Mouse (Mus musculus) lung, embryonic 16.5 days (tissue): ENCODE data around the gene Rimbp2. TPM values are rescaled to one million over a fixed set of nuclear protein-coding genes. Genes with fewer than 3 reads are reported as not detected.
"Not testable (repeated sequence)": the region's sequence is repeated elsewhere in the genome, so short reads cannot be mapped to it uniquely, and the experiment has no call there.

ENCODE experiments used
- ATAC-seq: fragments of 200-750 bp; cut with Nextera tagmentation; 2 replicates; pipeline ENCODE4 v1.8.0; 2017; ENCODE audit warnings: low read depth, mild to moderate bottlenecking, moderate library complexity
- H3K27ac ChIP-seq: fragments of 300-500 bp; sonication (generic); 2 replicates; pipeline ENCODE4 v1.5.1; 2014; ENCODE audit warnings: mild to moderate bottlenecking, control low read depth, low read length
- H3K27me3 ChIP-seq: fragments of 300-500 bp; sonication (generic); 2 replicates; pipeline ENCODE4 v1.6.1; 2014; ENCODE audit warnings: low read depth, low read length, mixed read lengths; ENCODE audit not compliant: control insufficient read depth, insufficient read depth
- H3K36me3 ChIP-seq: fragments of 300-500 bp; sonication (generic); 2 replicates; pipeline ENCODE4 v1.6.1; 2014; ENCODE audit warnings: low read length; ENCODE audit not compliant: control insufficient read depth, insufficient read depth
- H3K4me1 ChIP-seq: fragments of 300-500 bp; sonication (generic); replicated peaks from 2 replicates; pipeline ENCODE4 v1.6.1; 2014; ENCODE audit warnings: low read length, mixed read lengths; ENCODE audit not compliant: control insufficient read depth, insufficient read depth
- H3K4me2 ChIP-seq: fragments of 300-500 bp; sonication (generic); 2 replicates; pipeline ENCODE4 v1.6.1; 2014; ENCODE audit warnings: low read depth, low read length, control low read depth
- H3K4me3 ChIP-seq: fragments of 300-500 bp; sonication (generic); 2 replicates; pipeline ENCODE4 v1.5.1; 2014; ENCODE audit warnings: mild to moderate bottlenecking, low read length, control low read depth
- H3K9ac ChIP-seq: fragments of 300-500 bp; sonication (generic); 2 replicates; pipeline ENCODE4 v1.6.1; 2014; ENCODE audit warnings: low read length, control low read depth
- H3K9me3 ChIP-seq: fragments of 300-500 bp; sonication (generic); 2 replicates; pipeline ENCODE4 v1.6.1; 2016; ENCODE audit warnings: low read length; ENCODE audit not compliant: control insufficient read depth
- WGBS: fragments of 180-500 bp; shearing (Covaris S2); extraction: QIAGEN DNeasy Blood & Tissue Kit; methylation state at CpG from one replicate; pipeline ENCODE4 v1.1.7; 2014; 5-methylcytosine and 5-hydroxymethylcytosine counted together
- polyA plus RNA-seq: library from polyadenylated mRNA; unstranded; fragments of >200 nt; fragmentation: Nextera tagmentation; extraction: Ambion mirVana; gene quantifications from 2 replicates; pipeline ENCODE4 v1.2.1, GENCODE M21; 2015

Gene Rimbp2
- polyA plus RNA-seq, 1 experiment from 2014 or later: 0.24 TPM

DNA sequence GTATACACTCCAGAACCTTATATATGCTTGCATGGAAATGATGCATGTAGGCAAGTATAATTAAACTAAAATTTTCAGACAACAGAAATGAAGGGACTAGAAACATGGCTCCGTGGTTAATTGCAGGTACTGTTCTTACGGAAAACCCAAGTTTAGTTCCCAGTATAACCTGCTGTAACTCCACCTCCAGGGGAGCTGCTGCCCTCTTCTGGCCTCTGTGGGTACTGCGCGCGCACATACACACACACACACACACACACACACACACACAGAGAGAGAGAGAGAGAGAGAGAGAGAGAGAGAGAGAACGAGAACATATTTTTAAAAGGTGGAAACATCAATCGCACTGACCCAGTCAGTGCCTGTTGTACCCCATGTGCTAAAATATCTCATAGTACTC, 25.7 kb upstream of the Rimbp2 start:
- Histone ChIP-seq H3K27ac (no peak overlapping the region), H3K27me3 (no peaks in the 10 kb centered on the region), H3K9me3 (no peaks in the 10 kb centered on the region), H3K4me3 (no peak overlapping the region), H3K9ac (no peak overlapping the region), H3K4me2 (no peak overlapping the region), H3K4me1 (no peaks in the 10 kb centered on the region), H3K36me3 (no peaks in the 10 kb centered on the region)
- ATAC-seq: no peak
- WGBS: 90% methylated on average over 7 of the region's 7 CpGs

DNA sequence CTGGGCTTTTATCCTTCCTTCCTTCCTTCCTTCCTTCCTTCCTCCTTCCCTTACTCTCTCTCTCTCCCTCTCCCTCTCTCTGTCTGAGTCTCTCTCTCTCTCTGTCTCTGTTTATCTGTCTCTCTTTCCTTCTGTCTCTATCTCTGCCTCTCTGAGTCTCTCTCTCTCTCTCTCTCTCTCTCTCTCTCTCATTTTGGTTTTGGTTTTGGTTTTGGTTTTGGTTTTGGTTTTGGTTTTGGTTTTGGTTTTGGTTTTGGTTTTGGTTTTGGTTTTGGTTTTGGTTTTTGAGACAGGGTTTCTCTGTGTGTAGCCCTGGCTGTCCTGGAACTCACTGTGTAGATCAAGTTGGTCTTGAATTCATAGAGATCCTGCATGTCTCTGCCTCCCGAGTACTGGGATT, 24.2 kb upstream of the Rimbp2 start:
- not testable (repeated sequence) for H3K27ac ChIP-seq, H3K4me1 ChIP-seq, H3K36me3 ChIP-seq, ATAC-seq, H3K4me2 ChIP-seq, H3K9ac ChIP-seq, H3K4me3 ChIP-seq, H3K27me3 ChIP-seq, H3K9me3 ChIP-seq
- 67% methylated on average over 1 of the region's 1 CpGs for WGBS

DNA sequence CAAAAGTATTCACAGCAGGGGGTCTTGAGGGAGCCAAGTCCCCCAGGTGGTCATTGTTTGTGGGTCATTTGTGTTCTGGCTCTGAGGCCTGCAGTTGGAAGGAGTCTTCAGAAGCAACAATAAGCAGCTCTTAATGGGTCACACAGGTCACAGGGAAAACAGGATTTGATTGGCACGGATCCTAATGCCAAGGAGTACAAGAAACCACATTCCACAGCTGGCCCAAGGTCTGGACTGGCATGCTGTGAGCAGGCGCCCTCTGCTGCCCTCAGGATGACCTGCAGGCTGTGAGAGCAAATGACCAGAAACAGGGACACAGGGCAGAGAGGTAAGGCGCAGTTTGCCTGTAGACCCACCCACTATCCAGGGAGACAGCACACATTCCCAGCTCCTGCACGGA, 23.0 kb upstream of the Rimbp2 start:
- ATAC-seq: no peak

DNA sequence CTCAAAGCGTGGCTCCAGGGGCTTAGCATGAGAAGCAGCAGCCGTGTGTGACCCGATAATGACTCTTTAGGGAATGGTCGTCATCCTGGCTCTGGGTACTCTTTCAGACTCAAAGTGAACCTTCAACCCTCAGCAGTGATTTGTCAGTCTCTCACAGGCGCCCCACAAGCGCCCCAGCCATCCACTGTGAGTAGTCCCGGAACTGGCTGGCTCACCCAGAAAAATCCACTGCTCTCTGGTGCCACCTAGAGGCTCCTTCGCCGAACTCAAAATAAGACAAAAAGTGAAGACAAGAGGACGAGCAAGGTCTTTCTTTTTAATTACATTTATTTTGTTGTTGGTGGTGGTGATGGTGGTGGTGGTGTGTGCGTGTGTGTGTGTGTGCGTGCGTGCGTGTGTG, 18.0 kb upstream of the Rimbp2 start:
- Histone ChIP-seq H3K4me2 (peak overlapping the region; percentile 31; the same call in 1 of the 2 replicates), H3K9ac (no peak overlapping the region), H3K9me3 (no peaks in the 10 kb centered on the region), H3K36me3 (no peaks in the 10 kb centered on the region), H3K4me1 (no peaks in the 10 kb centered on the region), H3K4me3 (no peak overlapping the region), H3K27me3 (no peaks in the 10 kb centered on the region), H3K27ac (no peak overlapping the region)
- WGBS: 16% methylated on average over 14 of the region's 14 CpGs
- no peak for ATAC-seq

More for the DNA sequence above, 23.0 kb upstream of the Rimbp2 start:
- Histone ChIP-seq H3K27me3 (no peaks in the 10 kb centered on the region), H3K4me2 (no peak overlapping the region), H3K27ac (no peak overlapping the region), H3K4me1 (no peaks in the 10 kb centered on the region), H3K9me3 (no peaks in the 10 kb centered on the region), H3K9ac (no peak overlapping the region), H3K36me3 (no peaks in the 10 kb centered on the region), H3K4me3 (no peak overlapping the region)
- 27% methylated on average over 4 of the region's 4 CpGs for WGBS

DNA sequence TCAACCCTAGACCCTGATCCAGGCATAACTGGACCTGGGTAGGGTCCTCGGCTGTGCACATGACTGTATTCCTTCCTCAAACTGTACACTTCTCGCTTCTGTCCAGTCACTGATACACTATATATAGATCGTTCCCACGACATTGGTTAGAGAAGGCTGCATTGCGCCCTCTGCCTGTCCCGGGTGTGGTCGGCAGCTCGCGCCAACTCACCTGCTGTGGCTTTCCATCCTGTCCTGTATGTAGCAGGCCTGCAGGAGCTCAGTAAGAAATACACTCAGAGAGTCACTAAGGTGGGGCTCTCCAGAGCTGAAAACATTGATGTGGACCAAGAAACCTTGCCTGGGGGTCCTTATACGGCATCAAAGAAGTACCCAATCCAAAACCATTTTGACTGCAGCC, 17.6 kb upstream of the Rimbp2 start:
- Histone ChIP-seq H3K27ac (no peak overlapping the region), H3K9ac (no peak overlapping the region), H3K4me2 (peak overlapping the region; percentile 31; the same call in 1 of the 2 replicates), H3K4me3 (no peak overlapping the region), H3K4me1 (no peaks in the 10 kb centered on the region), H3K27me3 (no peaks in the 10 kb centered on the region), H3K36me3 (no peaks in the 10 kb centered on the region), H3K9me3 (no peaks in the 10 kb centered on the region)
- no peak for ATAC-seq
- WGBS: 58% methylated on average over 10 of the region's 10 CpGs

DNA sequence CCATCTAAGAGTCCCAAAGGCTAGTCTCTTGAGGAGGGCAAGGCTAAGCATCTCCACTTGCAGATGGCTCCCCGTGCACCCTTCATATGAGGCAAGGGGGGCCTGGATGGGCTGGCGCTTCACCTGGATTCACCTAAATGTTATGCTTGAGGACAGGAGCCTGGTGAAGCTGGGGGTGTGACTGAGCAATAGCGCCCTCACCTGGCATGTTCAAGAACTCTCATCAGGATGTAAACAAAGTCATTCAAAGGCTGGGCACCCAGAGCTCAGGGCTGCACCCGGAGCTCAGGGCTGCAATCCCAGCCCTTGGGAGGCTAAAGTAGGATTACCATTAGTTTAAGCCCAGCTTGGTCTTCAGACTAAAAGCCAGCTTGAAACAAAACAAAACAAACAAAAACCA, 11.1 kb upstream of the Rimbp2 start:
- no peaks in the 10 kb centered on the region for H3K36me3 ChIP-seq
- 53% methylated on average over 4 of the region's 4 CpGs for WGBS
- peaks cover 6% of the 10 kb centered on the region; the same call in 1 of the 2 replicates for H3K9me3 ChIP-seq
- no peak for ATAC-seq
- H3K4me2 ChIP-seq: no peak overlapping the region
- H3K4me1 ChIP-seq: no peaks in the 10 kb centered on the region
- H3K27ac ChIP-seq: no peak overlapping the region
- H3K27me3 ChIP-seq: no peaks in the 10 kb centered on the region
- H3K9ac ChIP-seq: no peak overlapping the region
- no peak overlapping the region for H3K4me3 ChIP-seq

DNA sequence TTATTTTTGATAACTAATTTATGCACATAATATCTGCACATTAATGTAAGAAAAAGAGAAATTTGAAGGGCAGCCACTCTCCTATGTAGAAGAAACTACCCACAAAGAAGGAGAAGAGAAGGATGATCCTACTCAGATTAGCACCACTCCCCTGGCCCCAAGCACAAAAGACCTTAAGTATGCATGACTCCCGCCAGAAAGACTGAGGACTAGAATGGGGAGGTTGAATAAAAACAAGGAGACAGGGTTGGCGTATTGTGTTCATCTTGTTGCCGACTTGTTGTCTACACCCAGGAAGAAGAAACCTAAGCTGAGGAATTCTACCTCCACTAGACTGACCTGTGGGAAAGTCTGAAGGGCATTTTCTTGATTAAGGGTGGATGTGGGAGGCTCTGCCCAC, 5.6 kb upstream of the Rimbp2 start:
- no peak overlapping the region for H3K4me2 ChIP-seq
- no peak overlapping the region for H3K27ac ChIP-seq
- H3K27me3 ChIP-seq: peaks cover under 1% of the 10 kb centered on the region; the same call in 1 of the 2 replicates
- 89% methylated on average over 3 of the region's 3 CpGs for WGBS
- H3K4me1 ChIP-seq: no peaks in the 10 kb centered on the region
- H3K9ac ChIP-seq: no peak overlapping the region
- H3K9me3 ChIP-seq: peaks cover 11% of the 10 kb centered on the region; the same call in 1 of the 2 replicates
- H3K4me3 ChIP-seq: no peak overlapping the region
- ATAC-seq: no peak
- H3K36me3 ChIP-seq: no peaks in the 10 kb centered on the region

DNA sequence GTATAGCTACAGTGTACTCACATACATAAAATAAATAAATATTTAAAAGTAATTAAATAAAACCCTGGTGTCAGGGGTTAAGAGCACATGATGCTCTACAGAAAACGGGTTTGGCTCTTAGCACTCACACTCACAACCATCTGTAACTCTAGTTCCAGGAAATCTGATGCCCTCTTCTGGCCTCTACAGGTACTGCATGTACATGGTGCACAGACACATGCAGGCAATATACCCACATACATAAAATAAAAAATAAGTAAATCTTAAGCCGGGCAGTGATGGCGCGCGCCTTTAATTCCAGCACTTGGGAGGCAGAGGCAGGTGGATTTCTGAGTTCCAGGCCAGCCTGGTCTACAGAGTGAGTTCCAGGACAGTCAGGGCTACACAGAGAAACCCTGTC, 1.1 kb upstream of the Rimbp2 start:
- H3K4me2 ChIP-seq, ATAC-seq, H3K4me1 ChIP-seq, H3K36me3 ChIP-seq, H3K9me3 ChIP-seq, H3K4me3 ChIP-seq, H3K27ac ChIP-seq, H3K9ac ChIP-seq: not testable (repeated sequence)
- peaks cover 11% of the 10 kb centered on the region for H3K27me3 ChIP-seq
- 84% methylated on average over 5 of the region's 5 CpGs for WGBS

DNA sequence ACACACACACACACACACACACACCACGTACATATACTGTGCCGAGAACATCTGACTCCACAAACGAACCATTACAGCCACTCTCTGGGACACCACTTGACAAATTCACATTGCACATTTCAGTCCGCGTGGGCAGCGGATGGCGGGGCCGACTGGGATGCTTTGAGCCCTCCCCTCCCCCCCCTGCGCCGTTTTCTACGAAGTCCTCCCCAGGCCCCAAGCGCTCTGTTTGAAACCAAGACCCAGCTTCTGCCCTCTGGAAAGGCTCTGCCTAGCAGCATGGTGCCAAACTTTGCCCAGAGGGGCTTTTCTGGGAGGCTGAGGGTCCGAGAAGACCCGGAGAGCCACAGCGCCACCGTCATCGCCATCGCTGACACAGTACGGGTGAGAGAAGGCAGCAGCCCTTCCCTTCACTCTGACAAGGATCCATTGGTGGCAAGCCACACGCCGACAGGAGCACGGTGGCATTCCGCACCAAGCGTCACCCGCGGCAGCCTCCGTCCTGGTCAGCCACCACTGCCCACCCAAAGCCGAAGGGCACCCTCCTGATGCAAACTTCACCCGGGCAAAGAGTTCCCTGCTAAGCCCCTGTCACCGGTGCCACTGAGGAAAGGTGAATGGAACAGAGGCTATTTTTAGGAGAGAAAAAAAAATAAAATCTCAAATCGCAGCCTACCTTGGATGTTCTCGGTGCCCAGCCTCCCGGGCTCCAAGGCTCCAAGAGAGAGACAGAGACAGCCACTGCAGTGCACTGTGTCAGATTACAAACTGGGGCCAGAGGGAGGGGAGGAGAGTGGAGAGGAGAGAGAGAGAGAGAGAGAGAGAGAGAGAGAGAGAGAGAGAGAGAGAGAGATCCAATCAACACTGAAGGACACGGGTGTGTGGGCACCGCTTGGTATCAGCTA, 743 bp downstream of the Rimbp2 start:
- no peaks in the 10 kb centered on the region for H3K36me3 ChIP-seq
- H3K27me3 ChIP-seq: peaks cover 11% of the 10 kb centered on the region
- peak overlapping the region; percentile 43 for H3K4me2 ChIP-seq
- H3K4me1 ChIP-seq: no peaks in the 10 kb centered on the region
- WGBS: under 1% methylated on average over 35 of the region's 35 CpGs
- ATAC-seq: no peak
- H3K27ac ChIP-seq: no peak overlapping the region
- no peak overlapping the region for H3K9ac ChIP-seq
- H3K4me3 ChIP-seq: 0 out of 2 replicates have a peak overlapping the region, but pooled peaks have one; percentile 4
- peaks cover 5% of the 10 kb centered on the region; the same call in 1 of the 2 replicates for H3K9me3 ChIP-seq
